Mouse (Mus musculus): ENCODE results near the gene Gm5150. TPM values are rescaled to one million over a fixed set of nuclear protein-coding genes. Genes with fewer than 3 reads are reported as not detected.
"Not testable (repeated sequence)": the region's sequence is repeated elsewhere in the genome, so short reads cannot be mapped to it uniquely, and the experiment has no call there.

Gene Gm5150
- polyA plus RNA-seq, 1 experiment from 2014 or later, result not detected

GRCm38 (mm10) chr3:15999479-15999878 lies 6.8 kb downstream of the Gm5150 start:
- not testable (repeated sequence) for H3K4me3 ChIP-seq (ENCODE audit: low read depth, low read length); H3K27me3 ChIP-seq (ENCODE audit: control insufficient read depth, insufficient read depth, low read length); H3K4me1 ChIP-seq (ENCODE audit: control insufficient read depth, insufficient read depth, low read length); H3K36me3 ChIP-seq (ENCODE audit: control insufficient read depth, insufficient read depth, low read length); H3K9me3 ChIP-seq (replicated peaks; ENCODE audit: control insufficient read depth, low read length); ATAC-seq (replicated peaks; ENCODE audit: insufficient number of reproducible peaks, low FRiP score, low TSS enrichment); H3K27ac ChIP-seq (ENCODE audit: low read depth, low read length); H3K9ac ChIP-seq (ENCODE audit: low read depth, low read length); H3K4me2 ChIP-seq
- WGBS (ENCODE audit: insufficient replicate concordance), result 85% methylated on average over 3 of the region's 3 CpGs

- no peaks in the 10 kb centered on the region for H3K36me3 ChIP-seq (ENCODE audit: control insufficient read depth, insufficient read depth, low read length)
- no peak overlapping the region for H3K27ac ChIP-seq (ENCODE audit: low read depth, low read length)
- H3K4me1 ChIP-seq (ENCODE audit: control insufficient read depth, insufficient read depth, low read length), result no peaks in the 10 kb centered on the region
- H3K4me3 ChIP-seq (ENCODE audit: low read depth, low read length), result no peak overlapping the region
- 68% methylated on average over 3 of the region's 3 CpGs for WGBS (ENCODE audit: insufficient replicate concordance)
- H3K27me3 ChIP-seq (ENCODE audit: control insufficient read depth, insufficient read depth, low read length), result no peaks in the 10 kb centered on the region
- H3K9ac ChIP-seq (ENCODE audit: low read depth, low read length), result no peak overlapping the region
- ATAC-seq (replicated peaks; ENCODE audit: insufficient number of reproducible peaks, low FRiP score, low TSS enrichment), result no peak
- H3K4me2 ChIP-seq, result no peak overlapping the region
- peaks cover 2% of the 10 kb centered on the region; the same call in 1 of the 2 replicates for H3K9me3 ChIP-seq (replicated peaks; ENCODE audit: control insufficient read depth, low read length)
These were observed 24.0 kb downstream of the Gm5150 start for GRCm38 (mm10) chr3:15982216-15982615.

- no peak for ATAC-seq (replicated peaks; ENCODE audit: insufficient number of reproducible peaks, low FRiP score, low TSS enrichment)
- Histone ChIP-seq H3K4me1 (ENCODE audit: control insufficient read depth, insufficient read depth, low read length) (no peaks in the 10 kb centered on the region), H3K4me3 (ENCODE audit: low read depth, low read length) (no peak overlapping the region)
These were observed 49.3 kb downstream of the Gm5150 start for GRCm38 (mm10) chr3:15956921-15957320.

More at GRCm38 (mm10) chr3:15956921-15957320, 49.3 kb downstream of the Gm5150 start:
- Histone ChIP-seq H3K27ac (ENCODE audit: low read depth, low read length) (no peak overlapping the region), H3K4me2 (no peak overlapping the region), H3K27me3 (ENCODE audit: control insufficient read depth, insufficient read depth, low read length) (no peaks in the 10 kb centered on the region), H3K36me3 (ENCODE audit: control insufficient read depth, insufficient read depth, low read length) (no peaks in the 10 kb centered on the region), H3K9ac (ENCODE audit: low read depth, low read length) (no peak overlapping the region), H3K9me3 (replicated peaks; ENCODE audit: control insufficient read depth, low read length) (0 out of 2 replicates have a peak, but pooled peaks cover 6% of the 10 kb centered on the region)

Small RNAs within 50 kb of the gene (microRNA-seq; reads per million reads assigned to microRNA genes)
- gene Gm24694 (ENCODE audit: borderline number of aligned reads), result not detected

Other genes with a start within 250 kb of the Gm5150 start
- gene Sirpb1c, start 157.9 kb downstream of the Gm5150 start, polyA plus RNA-seq (2014; fragmentation: Nextera tagmentation; extraction: Ambion mirVana), result not detected in 2 replicates